Mouse (Mus musculus): ENCODE measurements around the gene Gm20683. TPM values are rescaled to one million over a fixed set of nuclear protein-coding genes. Genes with fewer than 3 reads are reported as not detected.
"Not testable (repeated sequence)": the region's sequence is repeated elsewhere in the genome, so short reads cannot be mapped to it uniquely, and the experiment has no call there.

The Gm20683 gene
- polyA plus RNA-seq, 1 experiment from 2014 or later = 0.34 TPM

DNA sequence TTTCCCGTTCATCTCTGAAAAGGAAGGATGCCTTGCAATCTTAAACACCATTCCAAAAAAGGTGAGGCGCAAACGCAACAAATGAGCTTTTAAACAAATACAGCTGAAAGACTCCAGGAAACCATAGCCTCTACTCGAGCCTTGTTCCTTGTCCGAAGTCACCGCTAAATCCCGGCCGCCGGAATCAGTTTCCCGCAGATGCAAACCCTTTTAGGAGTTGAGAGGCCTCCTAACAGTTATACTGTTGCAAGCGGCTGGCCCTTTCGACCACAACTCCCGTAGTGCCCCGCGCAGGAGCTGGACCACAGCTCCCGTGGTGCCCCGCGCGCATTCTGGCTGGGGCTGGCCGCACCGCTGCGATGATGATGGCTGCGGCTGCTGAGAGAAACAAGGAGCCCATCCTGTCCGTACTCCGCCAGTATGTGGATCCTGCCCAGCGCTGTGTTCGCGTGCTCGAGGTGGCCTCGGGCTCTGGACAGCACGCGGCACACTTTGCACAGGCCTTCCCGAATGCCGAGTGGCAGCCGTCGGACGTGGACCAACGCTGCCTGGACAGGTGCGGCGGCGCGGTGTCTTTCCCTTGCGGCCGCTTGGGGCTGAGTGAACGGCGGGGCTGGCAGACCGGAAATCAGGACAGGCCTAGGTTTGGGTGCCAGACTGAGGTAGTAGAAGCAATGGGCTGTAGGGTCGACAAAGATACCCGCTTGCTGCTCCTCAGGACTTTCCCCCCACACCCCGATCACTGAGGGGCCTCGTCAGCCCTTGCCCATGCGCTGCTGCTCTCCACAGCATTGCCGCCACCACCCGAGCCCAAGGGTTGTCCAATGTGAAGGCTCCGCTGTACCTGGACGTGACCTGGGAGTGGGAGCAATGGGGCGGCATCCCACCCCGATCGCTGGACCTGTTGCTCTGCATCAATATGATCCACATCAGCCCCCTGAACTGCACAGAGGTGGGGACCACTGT, 33.9 kb upstream of the Gm20683 start:
- Histone ChIP-seq H3K27me3 (ENCODE audit: insufficient read depth, low read length) (no peaks in the 10 kb centered on the region), H3K9me3 (ENCODE audit: low read length) (no peaks in the 10 kb centered on the region), H3K27ac (ENCODE audit: low read depth) (peak overlapping the region; percentile 88), H3K4me3 (ENCODE audit: low read depth, low read length) (peak overlapping the region; percentile 69), H3K4me2 (ENCODE audit: low read depth, low read length) (peak overlapping the region; percentile 85), H3K4me1 (ENCODE audit: insufficient read depth) (peaks cover 26% of the 10 kb centered on the region), H3K9ac (replicated peaks) (peak overlapping the region; percentile 64), H3K36me3 (replicated peaks; ENCODE audit: insufficient read depth, low read length) (peaks cover 10% of the 10 kb centered on the region)
- DNase-seq = peak; percentile 90
- 1% methylated on average over 59 of the region's 59 CpGs for WGBS (ENCODE audit: insufficient replicate concordance)
- ATAC-seq = peak; percentile 89
- no peak for TF ChIP-seq CTCF (IDR thresholded peaks at IDR 0.05; ENCODE audit: low read depth)
- TF ChIP-seq EP300 (IDR thresholded peaks at IDR 0.05; ENCODE audit: low read depth) = no peak

DNA sequence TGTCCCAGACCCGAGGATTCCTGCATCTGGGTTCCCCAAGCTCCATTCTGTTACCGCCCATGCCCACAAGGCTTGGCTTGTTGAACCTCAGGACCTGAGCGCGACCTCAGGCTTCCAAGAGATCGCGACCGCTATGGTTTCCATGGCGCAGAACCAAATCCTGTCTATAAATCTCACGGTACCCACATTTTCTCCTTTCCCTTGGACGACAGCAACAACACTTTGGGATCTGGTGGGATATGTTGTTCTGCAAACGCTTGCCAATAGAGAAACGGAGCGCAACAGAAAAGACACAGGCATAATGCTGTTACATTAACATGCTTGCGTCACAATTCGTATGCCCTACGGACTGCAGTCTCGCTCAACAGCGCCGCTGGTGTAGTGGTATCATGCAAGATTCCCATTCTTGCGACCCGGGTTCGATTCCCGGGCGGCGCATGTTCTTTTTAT, 33.2 kb upstream of the Gm20683 start, which contains the start of gene Mettl26:
TSS of gene Mettl26 (plus strand) at position 354 of the 450 bp plus-strand sequence.
- whole genome bisulfite sequencing (ENCODE audit: insufficient replicate concordance) = under 1% methylated on average over 25 of the region's 25 CpGs
- Histone ChIP-seq H3K4me2 (ENCODE audit: low read depth, low read length) (peak within 1 kb of the TSS; percentile 85), H3K4me3 (ENCODE audit: low read depth, low read length) (peak within 1 kb of the TSS; percentile 69), H3K9ac (replicated peaks) (peak within 1 kb of the TSS; percentile 64), H3K9me3 (ENCODE audit: low read length) (no peaks in the 10 kb centered on the region), H3K27me3 (ENCODE audit: insufficient read depth, low read length) (no peaks in the 10 kb centered on the region), H3K4me1 (ENCODE audit: insufficient read depth) (peaks cover 20% of the 10 kb centered on the region), H3K36me3 (replicated peaks; ENCODE audit: insufficient read depth, low read length) (peaks cover 10% of the 10 kb centered on the region), H3K27ac (ENCODE audit: low read depth) (peak within 1 kb of the TSS; percentile 88)
- peak; percentile 92 for DNase-seq
- peak; percentile 78 for ATAC-seq
- peak; percentile 33; the same call in 1 of the 2 replicates for TF ChIP-seq CTCF (IDR thresholded peaks at IDR 0.05; ENCODE audit: low read depth)
- TF ChIP-seq EP300 (IDR thresholded peaks at IDR 0.05; ENCODE audit: low read depth) = 0 out of 2 replicates have a peak, but pooled peaks have one; percentile 21

DNA sequence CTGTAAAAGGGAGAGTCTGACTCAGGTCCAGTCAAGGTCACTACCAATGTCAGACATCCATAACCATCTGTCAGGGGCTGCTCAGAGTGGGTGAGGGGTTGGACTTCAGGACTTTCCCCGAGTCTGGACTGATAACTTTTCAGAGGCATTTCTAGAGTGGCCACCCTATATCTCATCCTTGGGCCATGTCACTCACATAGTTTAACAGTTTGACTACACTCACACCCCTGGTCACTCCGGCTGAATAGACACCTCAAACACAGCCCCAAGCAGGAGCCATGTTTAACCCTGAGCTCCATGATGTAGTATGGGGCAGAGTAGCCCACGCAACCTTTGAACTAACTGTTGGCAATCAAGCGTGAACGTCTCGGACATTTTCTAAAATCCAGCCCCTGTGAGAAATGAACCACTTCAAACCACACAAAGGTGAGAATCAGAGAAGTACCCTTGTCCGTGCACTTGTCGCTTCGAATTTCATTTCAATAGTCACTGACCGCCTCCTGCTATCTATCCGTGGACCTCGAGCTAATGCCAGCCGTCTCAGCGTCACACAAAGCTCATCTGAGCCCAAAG, 32.7 kb upstream of the Gm20683 start:
- Histone ChIP-seq H3K27ac (ENCODE audit: low read depth) (peak overlapping the region; percentile 88), H3K4me2 (ENCODE audit: low read depth, low read length) (peak overlapping the region; percentile 85), H3K4me1 (ENCODE audit: insufficient read depth) (peaks cover 22% of the 10 kb centered on the region), H3K9me3 (ENCODE audit: low read length) (no peaks in the 10 kb centered on the region), H3K9ac (replicated peaks) (peak overlapping the region; percentile 64), H3K36me3 (replicated peaks; ENCODE audit: insufficient read depth, low read length) (peaks cover 8% of the 10 kb centered on the region), H3K27me3 (ENCODE audit: insufficient read depth, low read length) (no peaks in the 10 kb centered on the region), H3K4me3 (ENCODE audit: low read depth, low read length) (peak overlapping the region; percentile 69)
- DNase-seq (no peak), ATAC-seq (no peak)
- WGBS (ENCODE audit: insufficient replicate concordance) = 8% methylated on average over 14 of the region's 14 CpGs
- TF ChIP-seq EP300 (IDR thresholded peaks at IDR 0.05; ENCODE audit: low read depth) (no peak), CTCF (IDR thresholded peaks at IDR 0.05; ENCODE audit: low read depth) (no peak)

GRCm38 (mm10) chr17:25873405-25874147, 32.0 kb upstream of the Gm20683 start:
- no peak for DNase-seq
- no peaks in the 10 kb centered on the region for H3K9me3 ChIP-seq (ENCODE audit: low read length)
- no peak overlapping the region for H3K27ac ChIP-seq (ENCODE audit: low read depth)
- H3K4me1 ChIP-seq (ENCODE audit: insufficient read depth) = peaks cover 28% of the 10 kb centered on the region
- H3K4me3 ChIP-seq (ENCODE audit: low read depth, low read length) = peak overlapping the region; percentile 69; the same call in 1 of the 2 replicates
- no peak overlapping the region for H3K9ac ChIP-seq (replicated peaks)
- 70% methylated on average over 11 of the region's 11 CpGs for WGBS (ENCODE audit: insufficient replicate concordance)
- 0 out of 2 replicates have a peak overlapping the region, but pooled peaks have one; percentile 85 for H3K4me2 ChIP-seq (ENCODE audit: low read depth, low read length)
- H3K27me3 ChIP-seq (ENCODE audit: insufficient read depth, low read length) = no peaks in the 10 kb centered on the region
- TF ChIP-seq EP300 (IDR thresholded peaks at IDR 0.05; ENCODE audit: low read depth) (no peak), CTCF (IDR thresholded peaks at IDR 0.05; ENCODE audit: low read depth) (no peak)
- H3K36me3 ChIP-seq (replicated peaks; ENCODE audit: insufficient read depth, low read length) = peaks cover 4% of the 10 kb centered on the region
- ATAC-seq = no peak

GRCm38 (mm10) chr17:25872676-25873075, 31.1 kb upstream of the Gm20683 start:
- no peak for DNase-seq
- WGBS (ENCODE audit: insufficient replicate concordance) = 86% methylated on average over 3 of the region's 3 CpGs
- Histone ChIP-seq H3K4me3 (ENCODE audit: low read depth, low read length) (no peak overlapping the region), H3K27ac (ENCODE audit: low read depth) (no peak overlapping the region), H3K9me3 (ENCODE audit: low read length) (no peaks in the 10 kb centered on the region), H3K4me2 (ENCODE audit: low read depth, low read length) (no peak overlapping the region), H3K36me3 (replicated peaks; ENCODE audit: insufficient read depth, low read length) (no peaks in the 10 kb centered on the region; the same call in 1 of the 2 replicates), H3K27me3 (ENCODE audit: insufficient read depth, low read length) (no peaks in the 10 kb centered on the region), H3K9ac (replicated peaks) (no peak overlapping the region), H3K4me1 (ENCODE audit: insufficient read depth) (peaks cover 35% of the 10 kb centered on the region)
- TF ChIP-seq EP300 (IDR thresholded peaks at IDR 0.05; ENCODE audit: low read depth) (no peak), CTCF (IDR thresholded peaks at IDR 0.05; ENCODE audit: low read depth) (no peak)
- ATAC-seq = no peak

GRCm38 (mm10) chr17:25871566-25871965, 30.0 kb upstream of the Gm20683 start:
- not testable (repeated sequence) for ATAC-seq; H3K36me3 ChIP-seq (replicated peaks; ENCODE audit: insufficient read depth, low read length)
- peaks cover 34% of the 10 kb centered on the region for H3K4me1 ChIP-seq (ENCODE audit: insufficient read depth)

More at GRCm38 (mm10) chr17:25871566-25871965, 30.0 kb upstream of the Gm20683 start:
- H3K9me3 ChIP-seq (ENCODE audit: low read length); DNase-seq; H3K27ac ChIP-seq (ENCODE audit: low read depth); H3K4me2 ChIP-seq (ENCODE audit: low read depth, low read length); H3K9ac ChIP-seq (replicated peaks); H3K4me3 ChIP-seq (ENCODE audit: low read depth, low read length); H3K27me3 ChIP-seq (ENCODE audit: insufficient read depth, low read length): not testable (repeated sequence)
